Mouse (Mus musculus): Measurements from ENCODE around the gene Naa60.

The Naa60 gene

GRCm38 (mm10) chr16:3891621-3892295 lies 19.6 kb downstream of the Naa60 start:
- no peak for DNase-seq (ENCODE audit: low read depth)

- no peak for DNase-seq (ENCODE audit: low read depth)
Observed at GRCm38 (mm10) chr16:3893739-3894138, 21.6 kb downstream of the Naa60 start.

DNA sequence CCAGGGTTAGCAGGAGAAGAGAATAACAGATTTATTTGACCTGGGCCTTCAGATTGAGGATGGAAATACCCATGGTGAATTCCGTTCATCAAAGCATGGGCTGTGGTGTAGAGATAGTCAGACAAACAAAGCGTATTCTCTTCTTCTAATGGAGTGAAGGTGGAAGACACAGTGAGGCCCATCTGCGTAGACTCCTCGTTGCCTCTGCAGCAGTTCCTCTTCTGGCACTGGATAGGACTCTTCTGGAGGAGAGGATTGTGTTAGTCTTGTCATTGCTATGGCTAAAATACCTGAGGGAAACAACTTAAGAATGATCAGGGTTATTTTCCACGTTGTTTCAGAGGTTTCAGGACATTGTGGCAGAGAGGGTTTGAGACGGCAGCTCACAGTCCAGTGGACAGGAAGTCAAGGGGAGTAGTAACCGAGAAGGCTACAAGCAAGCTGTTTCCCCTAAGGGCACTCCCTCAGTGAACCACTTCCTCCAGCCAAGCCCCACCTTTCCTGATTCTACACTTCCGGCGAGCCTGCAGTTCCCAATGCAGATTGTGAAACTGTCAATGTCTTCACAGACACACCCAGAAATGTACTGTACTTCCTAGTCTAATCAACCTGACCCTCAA lies 23.1 kb downstream of the Naa60 start:
- DNase-seq (ENCODE audit: low read depth): peak; percentile 83

DNA sequence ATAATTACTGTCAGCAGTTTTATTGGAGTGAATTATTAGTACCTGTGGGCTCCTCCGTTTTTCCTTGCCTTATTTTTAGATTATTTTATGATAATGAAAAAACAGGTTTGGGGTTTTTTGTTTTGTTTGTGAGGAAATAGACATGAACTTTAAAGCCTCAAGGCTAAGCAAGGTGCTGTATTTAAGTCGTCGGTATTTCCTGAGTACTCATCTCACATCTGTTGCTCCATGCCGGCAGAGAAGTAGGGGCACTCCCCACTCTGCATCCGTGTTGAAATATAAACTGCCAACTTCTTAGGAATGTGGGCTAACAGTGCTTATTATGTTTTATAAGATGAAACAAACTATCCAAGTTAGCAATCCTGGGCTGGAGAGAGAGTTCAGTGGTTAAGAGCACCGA lies 23.9 kb downstream of the Naa60 start:
- DNase-seq (ENCODE audit: low read depth): peak; percentile 51

DNA sequence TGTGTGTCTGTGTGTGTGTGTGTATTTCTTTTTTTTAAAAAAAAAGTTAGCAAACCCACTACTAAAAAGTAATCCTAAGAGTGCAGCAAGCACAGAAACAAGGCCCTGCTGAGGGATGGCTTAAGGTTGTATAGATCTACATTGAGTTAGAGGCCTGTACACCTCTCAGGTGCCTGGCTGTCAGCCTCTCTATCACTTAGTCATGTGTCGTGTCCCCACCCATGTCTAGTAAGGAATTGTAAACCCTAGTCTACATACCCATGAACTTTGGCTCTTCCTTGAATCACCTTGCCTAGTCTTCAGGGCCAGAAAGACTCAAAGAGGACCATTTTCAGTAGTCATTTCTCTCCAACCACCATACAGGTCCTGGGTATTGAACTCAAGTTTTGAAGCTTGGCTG lies 24.4 kb downstream of the Naa60 start:
- no peak for DNase-seq (ENCODE audit: low read depth)

GRCm38 (mm10) chr16:3907471-3907870 lies 35.3 kb downstream of the Naa60 start:
- DNase-seq (ENCODE audit: low read depth): no peak

- DNase-seq (ENCODE audit: low read depth): peak; percentile 95
Observed at GRCm38 (mm10) chr16:3908537-3909111, 36.4 kb downstream of the Naa60 start, which contains the start of the genes 1700037C18Rik and Cluap1. Gene 1700037C18Rik, minus strand, starts transcription at chr16:3908689. Gene Cluap1, plus strand, starts transcription at chr16:3908801.

- no peak for DNase-seq (ENCODE audit: low read depth)
Observed at GRCm38 (mm10) chr16:3909118-3909517, 36.9 kb downstream of the Naa60 start.

- DNase-seq (ENCODE audit: low read depth): no peak
Observed at GRCm38 (mm10) chr16:3920756-3921155, 48.6 kb downstream of the Naa60 start.

GRCm38 (mm10) chr16:3923515-3923914 lies 51.3 kb downstream of the Naa60 start:
- DNase-seq (ENCODE audit: low read depth): no peak

DNA sequence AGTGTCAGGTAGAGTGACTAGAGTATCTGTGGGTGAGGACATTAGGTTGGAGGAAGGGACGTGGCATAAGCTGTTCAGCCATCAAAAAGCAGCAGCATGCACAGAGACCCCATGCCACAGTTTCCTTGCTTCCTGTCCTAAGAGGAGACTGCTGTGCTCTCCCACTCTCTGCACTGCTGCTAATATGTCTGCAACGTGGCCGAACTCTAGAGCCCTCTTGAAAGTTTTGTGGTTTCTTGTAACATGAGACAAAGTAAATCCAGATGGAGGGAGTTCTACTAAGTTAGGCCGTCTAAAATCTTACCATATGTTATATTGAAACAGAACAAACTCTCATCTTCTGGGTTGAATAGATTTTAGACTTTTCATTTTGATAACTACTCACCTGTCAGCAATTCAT lies 51.8 kb downstream of the Naa60 start:
- DNase-seq (ENCODE audit: low read depth): no peak

DNA sequence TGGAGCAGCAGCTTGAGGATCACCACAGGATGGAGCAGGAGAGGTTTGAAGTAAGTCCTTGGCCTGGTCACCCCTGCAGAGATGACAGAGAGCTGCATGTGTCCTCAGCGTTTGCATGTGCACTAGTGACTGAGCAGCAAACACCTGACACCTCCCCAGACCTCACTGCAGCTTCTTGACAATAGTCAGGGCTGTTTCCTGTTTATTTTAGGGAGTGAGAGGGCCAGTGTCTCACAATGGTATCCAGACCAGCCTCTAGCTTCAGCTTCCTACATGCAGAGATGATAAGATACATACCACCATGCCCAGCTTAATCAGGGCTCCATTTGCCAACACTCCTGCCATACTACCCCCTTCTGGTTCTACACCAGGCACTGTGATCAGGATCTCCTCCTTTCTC lies 56.4 kb downstream of the Naa60 start:
- no peak for DNase-seq (ENCODE audit: low read depth)

DNA sequence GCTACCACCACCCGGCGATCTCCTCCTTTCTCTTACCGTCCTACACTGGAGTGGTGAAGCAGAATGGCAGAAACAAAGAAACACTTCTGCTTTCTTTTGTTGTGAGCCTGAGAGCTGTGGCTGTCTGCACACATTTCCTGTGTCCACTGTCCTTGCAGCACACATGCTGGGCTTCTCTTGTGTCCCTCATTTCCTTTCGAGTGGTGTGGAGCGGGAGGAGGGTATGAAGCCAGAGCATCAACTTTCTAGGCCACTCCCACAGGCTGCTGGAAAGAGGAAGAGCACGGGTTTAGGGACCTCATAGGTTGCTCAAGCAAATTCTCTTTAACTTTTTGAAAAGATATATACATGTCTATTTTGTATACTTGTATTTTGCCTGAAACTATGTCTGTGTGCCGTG lies 57.0 kb downstream of the Naa60 start:
- DNase-seq (ENCODE audit: low read depth): no peak

DNA sequence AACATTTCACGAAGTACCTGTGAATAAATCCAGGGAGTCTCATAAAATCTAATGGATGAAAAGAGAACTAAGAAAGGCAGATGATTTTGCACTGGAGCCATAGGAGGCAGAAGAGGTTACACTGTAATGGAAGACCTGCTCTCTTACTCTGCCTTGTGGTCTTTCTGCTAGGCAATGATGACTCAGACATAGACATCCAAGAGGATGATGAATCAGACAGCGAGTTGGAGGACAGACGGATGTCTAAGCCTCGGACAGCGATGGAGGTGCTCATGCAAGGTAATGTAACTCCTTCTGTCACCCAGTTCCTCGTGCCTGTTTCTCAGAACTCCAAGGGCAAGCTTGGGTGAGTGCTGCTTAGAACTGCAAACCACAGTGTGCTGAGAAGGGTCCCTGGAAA lies 61.4 kb downstream of the Naa60 start:
- no peak for DNase-seq (ENCODE audit: low read depth)

DNA sequence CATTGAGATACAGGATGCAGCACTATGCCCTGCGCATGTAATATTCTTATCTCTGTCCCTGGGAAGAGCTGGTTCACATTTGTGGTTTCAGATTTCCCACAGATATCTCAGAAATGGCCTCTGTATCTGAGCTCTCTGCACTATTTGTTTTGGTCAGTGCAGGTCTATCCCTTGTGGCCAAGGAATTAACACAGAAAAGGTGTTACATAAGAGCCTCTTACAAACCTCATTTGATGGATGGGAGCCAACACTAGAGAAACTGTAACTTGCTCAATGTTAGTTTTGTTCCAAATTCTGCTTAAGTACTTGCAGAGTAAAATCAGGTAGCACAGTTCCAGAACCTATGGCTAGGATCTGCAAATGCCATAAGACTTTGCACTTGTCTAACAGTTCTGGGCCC lies 61.9 kb downstream of the Naa60 start:
- peak; percentile 35 for DNase-seq (ENCODE audit: low read depth)

GRCm38 (mm10) chr16:3934701-3935100 lies 62.5 kb downstream of the Naa60 start:
- DNase-seq (ENCODE audit: low read depth): peak; percentile 45

- DNase-seq (ENCODE audit: low read depth): no peak
Observed at GRCm38 (mm10) chr16:3951141-3951540, 79.0 kb downstream of the Naa60 start.
